Mouse (Mus musculus): ENCODE results near the gene Cebpg. TPM values are rescaled to one million over a fixed set of nuclear protein-coding genes. Genes with fewer than 3 reads are reported as not detected.
A peak's percentile ranks its signal among the peaks of the same experiment; 100 is the strongest.

The Cebpg gene
- polyA plus RNA-seq, 1 experiment from 2014 or later, result 38.1 TPM

DNA sequence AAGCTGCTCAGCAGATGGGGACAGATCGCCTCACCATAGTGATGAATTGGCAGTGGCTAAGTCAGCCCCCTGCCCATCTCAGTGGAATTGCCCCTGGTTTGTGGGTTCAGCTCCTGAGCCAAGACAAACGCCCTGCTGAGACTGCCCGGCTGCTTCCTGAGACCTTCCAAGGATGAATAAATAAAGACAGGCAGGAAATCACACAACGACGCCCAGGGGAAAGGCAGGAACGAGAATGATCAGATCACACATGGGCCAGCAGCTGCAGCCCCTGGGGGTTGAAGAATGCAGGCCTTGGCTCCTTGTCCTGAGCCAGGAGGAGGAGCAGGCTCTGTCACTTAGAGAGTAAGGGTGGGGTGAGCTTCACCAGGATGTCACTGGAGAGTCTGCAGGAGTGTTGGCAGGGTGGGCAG is 21.2 kb downstream of the Cebpg start:
- Histone ChIP-seq H3K4me3 (ENCODE audit: low read depth, low read length) (no peak overlapping the region), H3K9me3 (ENCODE audit: control insufficient read depth, low read length) (no peaks in the 10 kb centered on the region), H3K9ac (ENCODE audit: low read length) (no peak overlapping the region), H3K27me3 (ENCODE audit: control insufficient read depth, insufficient read depth, low read length) (no peaks in the 10 kb centered on the region), H3K4me2 (ENCODE audit: low read depth, severe bottlenecking) (no peak overlapping the region), H3K27ac (replicated peaks; ENCODE audit: low read depth, low read length) (no peak overlapping the region), H3K4me1 (ENCODE audit: control insufficient read depth, insufficient read depth, low read length) (no peaks in the 10 kb centered on the region), H3K36me3 (ENCODE audit: control insufficient read depth, insufficient read depth, low read length) (peaks cover 4% of the 10 kb centered on the region; the same call in 1 of the 2 replicates)
- 48% methylated on average over 6 of the region's 6 CpGs for WGBS
- DNase-seq (ENCODE audit: low spot score), result no peak
- no peak for ATAC-seq (ENCODE audit: insufficient number of reproducible peaks, low FRiP score, low TSS enrichment, low read depth)

DNA sequence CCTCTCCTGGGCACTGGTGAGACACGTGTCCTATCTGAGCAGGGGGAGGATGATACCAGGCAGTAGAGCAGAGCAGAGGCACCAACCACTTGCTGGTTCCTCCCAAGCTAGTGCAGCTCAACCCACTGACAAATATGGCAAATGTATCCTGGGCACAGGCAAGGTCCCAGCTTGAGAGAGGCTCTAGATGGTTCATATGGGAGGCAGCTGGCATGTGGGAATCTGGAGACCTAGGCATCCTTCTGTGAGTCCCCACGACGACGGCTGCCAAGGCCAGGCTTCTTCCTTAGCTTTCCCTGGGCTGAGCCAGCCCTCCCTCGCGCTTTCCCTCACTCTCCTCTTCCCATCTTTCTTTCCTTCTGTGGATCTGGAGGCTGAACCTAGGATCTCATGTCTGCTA is 25.8 kb downstream of the Cebpg start:
- ATAC-seq (ENCODE audit: insufficient number of reproducible peaks, low FRiP score, low TSS enrichment, low read depth), result no peak
- Histone ChIP-seq H3K4me3 (ENCODE audit: low read depth, low read length) (no peak overlapping the region), H3K4me1 (ENCODE audit: control insufficient read depth, insufficient read depth, low read length) (no peaks in the 10 kb centered on the region), H3K9me3 (ENCODE audit: control insufficient read depth, low read length) (no peaks in the 10 kb centered on the region), H3K4me2 (ENCODE audit: low read depth, severe bottlenecking) (no peak overlapping the region), H3K36me3 (ENCODE audit: control insufficient read depth, insufficient read depth, low read length) (no peaks in the 10 kb centered on the region), H3K27me3 (ENCODE audit: control insufficient read depth, insufficient read depth, low read length) (no peaks in the 10 kb centered on the region), H3K9ac (ENCODE audit: low read length) (no peak overlapping the region), H3K27ac (replicated peaks; ENCODE audit: low read depth, low read length) (no peak overlapping the region)
- DNase-seq (ENCODE audit: low spot score), result no peak
- WGBS, result 88% methylated on average over 6 of the region's 6 CpGs

DNA sequence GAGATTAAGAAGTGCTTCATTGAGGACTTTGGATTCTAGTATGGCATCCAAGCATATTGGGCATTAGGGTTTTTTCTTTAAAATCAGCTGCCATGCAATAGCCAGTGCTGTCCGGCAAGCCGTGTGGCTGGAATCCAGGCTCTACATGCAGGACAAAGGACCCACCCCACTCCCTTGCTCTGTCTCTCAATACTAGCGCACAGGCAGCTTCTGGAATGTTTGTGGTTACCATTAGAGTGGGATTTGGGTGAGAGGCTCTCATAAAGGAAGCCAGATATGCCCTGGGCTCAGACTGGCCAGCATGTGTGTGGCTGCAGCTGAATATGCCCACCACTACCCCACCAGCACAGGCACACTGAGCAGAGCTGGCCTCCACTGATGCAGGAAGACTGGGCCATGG is 26.7 kb downstream of the Cebpg start:
- Histone ChIP-seq H3K9me3 (ENCODE audit: control insufficient read depth, low read length) (no peaks in the 10 kb centered on the region), H3K4me3 (ENCODE audit: low read depth, low read length) (no peak overlapping the region), H3K9ac (ENCODE audit: low read length) (no peak overlapping the region), H3K4me2 (ENCODE audit: low read depth, severe bottlenecking) (no peak overlapping the region), H3K36me3 (ENCODE audit: control insufficient read depth, insufficient read depth, low read length) (no peaks in the 10 kb centered on the region), H3K27ac (replicated peaks; ENCODE audit: low read depth, low read length) (no peak overlapping the region), H3K4me1 (ENCODE audit: control insufficient read depth, insufficient read depth, low read length) (no peaks in the 10 kb centered on the region), H3K27me3 (ENCODE audit: control insufficient read depth, insufficient read depth, low read length) (no peaks in the 10 kb centered on the region)
- ATAC-seq (ENCODE audit: insufficient number of reproducible peaks, low FRiP score, low TSS enrichment, low read depth) (no peak), DNase-seq (ENCODE audit: low spot score) (no peak)
- 90% methylated on average over 3 of the region's 3 CpGs for WGBS

- Histone ChIP-seq H3K4me3 (ENCODE audit: low read depth, low read length) (no peak overlapping the region), H3K9me3 (ENCODE audit: control insufficient read depth, low read length) (no peaks in the 10 kb centered on the region), H3K4me2 (ENCODE audit: low read depth, severe bottlenecking) (no peak overlapping the region), H3K9ac (ENCODE audit: low read length) (no peak overlapping the region), H3K27ac (replicated peaks; ENCODE audit: low read depth, low read length) (no peak overlapping the region), H3K4me1 (ENCODE audit: control insufficient read depth, insufficient read depth, low read length) (no peaks in the 10 kb centered on the region), H3K36me3 (ENCODE audit: control insufficient read depth, insufficient read depth, low read length) (no peaks in the 10 kb centered on the region), H3K27me3 (ENCODE audit: control insufficient read depth, insufficient read depth, low read length) (no peaks in the 10 kb centered on the region)
- DNase-seq (ENCODE audit: low spot score), result no peak
- no peak for ATAC-seq (ENCODE audit: insufficient number of reproducible peaks, low FRiP score, low TSS enrichment, low read depth)
- WGBS, result 78% methylated on average over 5 of the region's 5 CpGs
These were observed 27.1 kb downstream of the Cebpg start for GRCm38 (mm10) chr7:35029228-35029627.

DNA sequence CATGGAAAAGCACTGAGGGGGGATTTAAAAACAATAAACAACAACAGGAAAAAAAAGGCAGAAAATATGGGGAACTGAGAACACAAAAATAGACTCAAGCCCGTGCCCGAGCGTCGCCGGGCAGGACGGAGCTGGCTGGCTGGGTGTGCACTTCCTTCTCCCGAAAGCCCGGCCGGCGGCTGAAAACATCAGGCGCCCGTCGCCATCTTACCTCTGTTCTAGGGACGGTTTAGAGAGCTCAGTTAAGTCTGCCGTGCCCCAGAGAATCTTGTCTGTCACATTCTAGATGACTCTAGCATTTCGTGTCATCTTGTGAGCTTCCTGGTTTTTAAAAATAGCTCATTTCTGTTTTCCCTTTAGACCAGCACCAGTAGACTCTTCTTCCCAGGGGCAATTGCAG is 27.8 kb downstream of the Cebpg start:
- DNase-seq (ENCODE audit: low spot score), result no peak
- Histone ChIP-seq H3K27ac (replicated peaks; ENCODE audit: low read depth, low read length) (no peak overlapping the region), H3K4me1 (ENCODE audit: control insufficient read depth, insufficient read depth, low read length) (no peaks in the 10 kb centered on the region), H3K9ac (ENCODE audit: low read length) (no peak overlapping the region), H3K4me3 (ENCODE audit: low read depth, low read length) (no peak overlapping the region), H3K27me3 (ENCODE audit: control insufficient read depth, insufficient read depth, low read length) (no peaks in the 10 kb centered on the region), H3K9me3 (ENCODE audit: control insufficient read depth, low read length) (no peaks in the 10 kb centered on the region), H3K36me3 (ENCODE audit: control insufficient read depth, insufficient read depth, low read length) (no peaks in the 10 kb centered on the region), H3K4me2 (ENCODE audit: low read depth, severe bottlenecking) (no peak overlapping the region)
- no peak for ATAC-seq (ENCODE audit: insufficient number of reproducible peaks, low FRiP score, low TSS enrichment, low read depth)
- 92% methylated on average over 16 of the region's 16 CpGs for WGBS

- Histone ChIP-seq H3K4me3 (ENCODE audit: low read depth, low read length) (no peak overlapping the region), H3K27ac (replicated peaks; ENCODE audit: low read depth, low read length) (no peak overlapping the region), H3K27me3 (ENCODE audit: control insufficient read depth, insufficient read depth, low read length) (no peaks in the 10 kb centered on the region), H3K9me3 (ENCODE audit: control insufficient read depth, low read length) (no peaks in the 10 kb centered on the region), H3K4me1 (ENCODE audit: control insufficient read depth, insufficient read depth, low read length) (no peaks in the 10 kb centered on the region), H3K36me3 (ENCODE audit: control insufficient read depth, insufficient read depth, low read length) (no peaks in the 10 kb centered on the region), H3K9ac (ENCODE audit: low read length) (no peak overlapping the region), H3K4me2 (ENCODE audit: low read depth, severe bottlenecking) (no peak overlapping the region)
- DNase-seq (ENCODE audit: low spot score), result no peak
- no peak for ATAC-seq (ENCODE audit: insufficient number of reproducible peaks, low FRiP score, low TSS enrichment, low read depth)
- 79% methylated on average over 9 of the region's 9 CpGs for whole genome bisulfite sequencing
These were observed 28.5 kb downstream of the Cebpg start for GRCm38 (mm10) chr7:35027801-35028420.

DNA sequence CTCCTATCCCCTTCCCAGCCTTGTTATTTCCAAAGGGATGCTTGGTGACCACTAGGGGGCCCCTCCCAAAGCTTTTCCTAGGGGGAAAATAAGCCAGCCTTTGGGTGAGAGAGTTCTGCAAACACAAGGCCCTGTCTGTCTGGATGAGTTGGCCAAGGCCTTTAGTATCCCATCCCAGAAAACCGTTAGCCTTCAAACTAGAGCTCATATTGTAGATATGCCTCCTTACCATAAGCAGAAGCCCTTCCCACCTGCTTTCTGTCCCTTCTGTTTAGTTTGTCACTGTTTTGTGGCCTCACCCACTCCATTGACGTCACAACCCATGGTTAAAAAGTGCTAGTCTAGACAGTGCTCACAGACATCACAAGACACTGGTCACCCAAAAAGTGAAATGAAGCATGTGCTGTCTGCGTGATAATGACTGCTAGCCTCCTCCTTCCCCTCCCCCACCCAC is 29.5 kb downstream of the Cebpg start:
- no peaks in the 10 kb centered on the region for H3K4me1 ChIP-seq (ENCODE audit: control insufficient read depth, insufficient read depth, low read length)
- DNase-seq (ENCODE audit: low spot score) (peak; percentile 61), ATAC-seq (ENCODE audit: insufficient number of reproducible peaks, low FRiP score, low TSS enrichment, low read depth) (no peak)
- H3K27ac ChIP-seq (replicated peaks; ENCODE audit: low read depth, low read length), result no peak overlapping the region
- H3K27me3 ChIP-seq (ENCODE audit: control insufficient read depth, insufficient read depth, low read length), result no peaks in the 10 kb centered on the region
- H3K9ac ChIP-seq (ENCODE audit: low read length), result no peak overlapping the region
- H3K36me3 ChIP-seq (ENCODE audit: control insufficient read depth, insufficient read depth, low read length), result no peaks in the 10 kb centered on the region
- no peak overlapping the region for H3K4me3 ChIP-seq (ENCODE audit: low read depth, low read length)
- no peak overlapping the region for H3K4me2 ChIP-seq (ENCODE audit: low read depth, severe bottlenecking)
- 79% methylated on average over 3 of the region's 3 CpGs for WGBS
- H3K9me3 ChIP-seq (ENCODE audit: control insufficient read depth, low read length), result no peaks in the 10 kb centered on the region

DNA sequence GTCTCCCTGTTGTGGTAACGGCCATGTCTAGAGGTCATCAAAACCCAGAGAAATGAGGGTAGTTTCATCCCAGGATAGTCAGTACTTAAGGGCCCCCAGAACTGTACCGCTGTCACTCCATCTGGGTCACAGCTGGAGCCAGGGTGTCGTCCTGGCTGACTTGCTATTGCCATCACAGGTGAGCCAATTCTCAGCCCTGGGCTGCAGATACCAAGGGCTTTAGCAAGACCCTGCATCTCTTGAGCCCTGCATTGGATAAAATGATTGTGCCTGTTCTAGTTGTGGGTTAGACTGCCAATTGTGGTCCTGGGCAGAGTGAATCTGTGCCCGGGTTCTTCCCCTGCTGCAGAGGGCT is 30.1 kb downstream of the Cebpg start:
- ATAC-seq (ENCODE audit: insufficient number of reproducible peaks, low FRiP score, low TSS enrichment, low read depth) (no peak; the same call in 1 of the 2 replicates), DNase-seq (ENCODE audit: low spot score) (no peak)
- no peak overlapping the region for H3K4me2 ChIP-seq (ENCODE audit: low read depth, severe bottlenecking)
- H3K9ac ChIP-seq (ENCODE audit: low read length), result no peak overlapping the region
- H3K9me3 ChIP-seq (ENCODE audit: control insufficient read depth, low read length), result no peaks in the 10 kb centered on the region
- H3K27ac ChIP-seq (replicated peaks; ENCODE audit: low read depth, low read length), result no peak overlapping the region
- H3K4me3 ChIP-seq (ENCODE audit: low read depth, low read length), result no peak overlapping the region
- 87% methylated on average over 4 of the region's 4 CpGs for WGBS
- no peaks in the 10 kb centered on the region for H3K4me1 ChIP-seq (ENCODE audit: control insufficient read depth, insufficient read depth, low read length)
- H3K27me3 ChIP-seq (ENCODE audit: control insufficient read depth, insufficient read depth, low read length), result no peaks in the 10 kb centered on the region
- no peaks in the 10 kb centered on the region for H3K36me3 ChIP-seq (ENCODE audit: control insufficient read depth, insufficient read depth, low read length)

All from limb, embryonic 11.5 days (tissue).